Mouse (Mus musculus) heart, adult 2 months (tissue): ENCODE measurements at regions not wholly inside any gene's neighbourhood (a gene's known extent, or its start where the extent isn't known, plus 50 kb on each side); places are given as distances from the start of the nearest gene placed in this dataset.

ENCODE experiments used
- CTCF ChIP-seq: fragments of 200-600 bp; IDR thresholded peaks from 2 replicates; pipeline ENCODE4 v1.8.1; 2022; ENCODE audit warnings: antibody characterized with exemption, mild to moderate bottlenecking, moderate library complexity
- POLR2A ChIP-seq: fragments of 200-500 bp; IDR thresholded peaks from 2 replicates; pipeline ENCODE4 v1.6.1; 2011; ENCODE audit warnings: mild to moderate bottlenecking, low read depth, low read length, control low read depth; ENCODE audit not compliant: insufficient read depth

DNA sequence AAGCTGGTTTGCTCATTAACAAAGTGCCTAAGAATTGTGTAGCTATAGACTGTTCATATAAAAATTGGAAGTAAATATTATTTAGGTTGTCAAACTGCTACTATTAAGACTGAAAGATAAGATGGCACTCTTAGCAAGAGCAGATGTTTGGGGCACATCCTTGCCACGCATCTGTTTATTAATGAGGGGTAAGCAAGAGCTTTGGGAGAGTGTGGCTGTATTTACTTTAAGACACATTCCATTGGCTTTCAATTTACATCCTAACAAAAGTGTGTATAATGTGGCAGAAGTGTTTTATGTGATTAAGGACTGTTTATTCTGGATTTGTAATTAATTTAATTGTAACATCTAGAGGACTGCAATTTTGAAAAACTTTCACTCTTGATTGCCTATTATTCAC is 336.5 kb upstream of the Meis2 start:
- TF ChIP-seq CTCF = no peak
- TF ChIP-seq POLR2A = no peak
